Mouse (Mus musculus): Measurements from ENCODE around the gene Tmem216.

Gene Tmem216

GRCm38 (mm10) chr19:10555624-10556510, at the start of gene Tmem216:
Tmem216 (minus strand) TSS chr19:10556238.
- DNase-seq, result peak; percentile 87 to 92

- peak; percentile 100 for DNase-seq
Measured at GRCm38 (mm10) chr19:10605293-10605900, 49.4 kb upstream of the Tmem216 start, which contains the start of the genes Ddb1 and Tkfc. Ddb1 (plus strand) TSS chr19:10605327. Tkfc (minus strand) TSS chr19:10605654.

- peak in 1 of 2 experiments; percentile 29 for DNase-seq
Measured at GRCm38 (mm10) chr19:10604534-10604933, 48.5 kb upstream of the Tmem216 start.

GRCm38 (mm10) chr19:10603660-10604523, 47.9 kb upstream of the Tmem216 start:
- peak; percentile 44 to 67 for DNase-seq

- DNase-seq, result peak; percentile 96
Measured at GRCm38 (mm10) chr19:10602787-10603186, 46.7 kb upstream of the Tmem216 start.

GRCm38 (mm10) chr19:10602247-10602769, 46.3 kb upstream of the Tmem216 start:
- DNase-seq, result peak in 1 of 2 experiments; percentile 6

- no peak for DNase-seq
Measured at GRCm38 (mm10) chr19:10599648-10600047, 43.6 kb upstream of the Tmem216 start.

- no peak for DNase-seq
Measured at GRCm38 (mm10) chr19:10598188-10598587, 42.1 kb upstream of the Tmem216 start.

GRCm38 (mm10) chr19:10591659-10592377, 35.8 kb upstream of the Tmem216 start:
- no peak for DNase-seq

GRCm38 (mm10) chr19:10590301-10590700, 34.3 kb upstream of the Tmem216 start:
- DNase-seq, result no peak

GRCm38 (mm10) chr19:10589127-10589857, 33.3 kb upstream of the Tmem216 start:
- DNase-seq, result no peak

GRCm38 (mm10) chr19:10587231-10587630, 31.2 kb upstream of the Tmem216 start:
- DNase-seq, result no peak

- DNase-seq, result no peak
Measured at GRCm38 (mm10) chr19:10585112-10585511, 29.1 kb upstream of the Tmem216 start.

- DNase-seq, result no peak
Measured at GRCm38 (mm10) chr19:10583550-10584146, 27.6 kb upstream of the Tmem216 start.

GRCm38 (mm10) chr19:10581984-10582383, 25.9 kb upstream of the Tmem216 start:
- DNase-seq, result no peak

GRCm38 (mm10) chr19:10580761-10581160, 24.7 kb upstream of the Tmem216 start:
- no peak for DNase-seq

GRCm38 (mm10) chr19:10580102-10580501, 24.1 kb upstream of the Tmem216 start:
- DNase-seq, result no peak

- peak; percentile 91 to 95 for DNase-seq
Measured at GRCm38 (mm10) chr19:10576690-10577561, 20.9 kb upstream of the Tmem216 start, which contains the start of the genes Cyb561a3 and Tmem138. Cyb561a3 (plus strand) TSS chr19:10577172. Tmem138 (minus strand) TSS chr19:10577362.

GRCm38 (mm10) chr19:10569627-10570026, 13.6 kb upstream of the Tmem216 start:
- DNase-seq, result no peak

GRCm38 (mm10) chr19:10565217-10565616, 9.2 kb upstream of the Tmem216 start:
- DNase-seq, result no peak
